Mouse (Mus musculus) heart, adult 11 months (tissue): ENCODE measurements around the gene Ly6g6f.
"Not testable (repeated sequence)": the region's sequence is repeated elsewhere in the genome, so short reads cannot be mapped to it uniquely, and the experiment has no call there.

Experiments used
- DNase-seq: peaks from one replicate; pipeline ENCODE4 v3.0.0; 2022

Gene Ly6g6f

GRCm38 (mm10) chr17:35051156-35052086 lies 34.0 kb downstream of the Ly6g6f start:
- DNase-seq = peak; percentile 99

- DNase-seq = peak; percentile 99
Measured at GRCm38 (mm10) chr17:35050126-35050750, 35.2 kb downstream of the Ly6g6f start.

- peak; percentile 98 for DNase-seq
Measured at GRCm38 (mm10) chr17:35049561-35050016, 35.8 kb downstream of the Ly6g6f start, which contains the start of gene Clic1. Gene Clic1, plus strand, starts transcription at chr17:35049966.

GRCm38 (mm10) chr17:35048932-35049440 lies 36.4 kb downstream of the Ly6g6f start:
- DNase-seq = peak; percentile 87

GRCm38 (mm10) chr17:35048149-35048931 lies 37.1 kb downstream of the Ly6g6f start:
- DNase-seq = peak; percentile 95

GRCm38 (mm10) chr17:35047688-35048087 lies 37.7 kb downstream of the Ly6g6f start:
- DNase-seq = peak; percentile 86

GRCm38 (mm10) chr17:35046681-35047455 lies 38.5 kb downstream of the Ly6g6f start, which contains the start of gene Msh5:
Gene Msh5, minus strand, starts transcription at chr17:35046745.
- peak; percentile 100 for DNase-seq

GRCm38 (mm10) chr17:35045807-35046680 lies 39.4 kb downstream of the Ly6g6f start:
- DNase-seq = no peak

- peak; percentile 92 for DNase-seq
Measured at GRCm38 (mm10) chr17:35044904-35045806, 40.3 kb downstream of the Ly6g6f start.

GRCm38 (mm10) chr17:35043794-35044193 lies 41.6 kb downstream of the Ly6g6f start:
- no peak for DNase-seq

- peak; percentile 83 for DNase-seq
Measured at GRCm38 (mm10) chr17:35039121-35039873, 46.1 kb downstream of the Ly6g6f start.

- DNase-seq = peak; percentile 79
Measured at GRCm38 (mm10) chr17:35034896-35035295, 50.5 kb downstream of the Ly6g6f start.

GRCm38 (mm10) chr17:35033703-35034102 lies 51.7 kb downstream of the Ly6g6f start:
- DNase-seq = not testable (repeated sequence)

GRCm38 (mm10) chr17:35032323-35032870 lies 53.0 kb downstream of the Ly6g6f start:
- peak; percentile 79 for DNase-seq

GRCm38 (mm10) chr17:35031880-35032279 lies 53.5 kb downstream of the Ly6g6f start:
- peak; percentile 88 for DNase-seq

GRCm38 (mm10) chr17:35031272-35031671 lies 54.1 kb downstream of the Ly6g6f start:
- DNase-seq = peak; percentile 87
